Mouse (Mus musculus) T-helper 1 cell (primary cell): Measurements from ENCODE around the gene Fry.

ENCODE experiments used
- in situ Hi-C: fragments of 300-600 bp; cut with MboI, MseI; formaldehyde crosslinking; loops from one replicate; pipeline ENCODE4 v1.15.1; 2025; ENCODE audit warnings: high pct_unique_total_duplicates

The Fry gene

GRCm38 (mm10) chr5:150384272-150385215 lies 266.1 kb downstream of the Fry start:
- in situ Hi-C loops = loop anchor here (5.0 kb wide), 1 partner anchor 98 kb away; no protein-coding TSS in a partner anchor

GRCm38 (mm10) chr5:150385224-150385623 lies 266.8 kb downstream of the Fry start:
- in situ Hi-C loops = no loop called here

GRCm38 (mm10) chr5:150388623-150389022 lies 270.2 kb downstream of the Fry start:
- in situ Hi-C loops = no loop called here

- in situ Hi-C loops = loop anchor here (10.0 kb wide), 1 partner anchor 135 kb away; no protein-coding TSS in a partner anchor
Measured at GRCm38 (mm10) chr5:150389589-150390377, 271.3 kb downstream of the Fry start.

GRCm38 (mm10) chr5:150390422-150390821 lies 272.0 kb downstream of the Fry start:
- in situ Hi-C loops = loop anchor here (10.0 kb wide), 1 partner anchor 136 kb away; no protein-coding TSS in a partner anchor

- in situ Hi-C loops = loop anchor here (10.0 kb wide), 1 partner anchor 140 kb away; no protein-coding TSS in a partner anchor
Measured at GRCm38 (mm10) chr5:150394645-150395044, 276.2 kb downstream of the Fry start.

GRCm38 (mm10) chr5:150402832-150403447 lies 284.5 kb downstream of the Fry start:
- in situ Hi-C loops = no loop called here

GRCm38 (mm10) chr5:150404867-150405266 lies 286.4 kb downstream of the Fry start:
- in situ Hi-C loops = no loop called here

GRCm38 (mm10) chr5:150408979-150409378 lies 290.5 kb downstream of the Fry start:
- in situ Hi-C loops = no loop called here

- in situ Hi-C loops = no loop called here
Measured at GRCm38 (mm10) chr5:150409451-150410045, 291.1 kb downstream of the Fry start.

- in situ Hi-C loops = no loop called here
Measured at GRCm38 (mm10) chr5:150412750-150413450, 294.5 kb downstream of the Fry start.

GRCm38 (mm10) chr5:150414823-150415222 lies 296.4 kb downstream of the Fry start:
- in situ Hi-C loops = no loop called here

- in situ Hi-C loops = no loop called here
Measured at GRCm38 (mm10) chr5:150417223-150417622, 298.8 kb downstream of the Fry start.

- in situ Hi-C loops = no loop called here
Measured at GRCm38 (mm10) chr5:150418035-150418434, 299.6 kb downstream of the Fry start.

GRCm38 (mm10) chr5:150425038-150425437 lies 306.6 kb downstream of the Fry start:
- in situ Hi-C loops = no loop called here

- in situ Hi-C loops = no loop called here
Measured at GRCm38 (mm10) chr5:150426595-150426994, 308.1 kb downstream of the Fry start.

- in situ Hi-C loops = loop anchor here (5.0 kb wide), 1 partner anchor 264 kb away; no protein-coding TSS in a partner anchor
Measured at GRCm38 (mm10) chr5:150431286-150431685, 312.8 kb downstream of the Fry start.

GRCm38 (mm10) chr5:150432960-150433359 lies 314.5 kb downstream of the Fry start:
- in situ Hi-C loops = loop anchor here (5.0 kb wide), 1 partner anchor 266 kb away; no protein-coding TSS in a partner anchor

GRCm38 (mm10) chr5:150436629-150437389 lies 318.4 kb downstream of the Fry start:
- in situ Hi-C loops = no loop called here

GRCm38 (mm10) chr5:150441690-150442089 lies 323.2 kb downstream of the Fry start:
- in situ Hi-C loops = no loop called here
